Mouse (Mus musculus): ENCODE measurements at regions not wholly inside any gene's neighbourhood (a gene's known extent, or its start where the extent isn't known, plus 50 kb on each side); places are given as distances from the start of the nearest gene placed in this dataset.

GRCm38 (mm10) chr13:47751033-47751432 is 510.0 kb upstream of the Id4 start:
- DNase-seq (ENCODE audit: low spot score) = no peak

- DNase-seq (ENCODE audit: low spot score) = no peak
Observed at GRCm38 (mm10) chr13:47764802-47765597, 496.0 kb upstream of the Id4 start.

- DNase-seq (ENCODE audit: low spot score) = no peak
Observed at GRCm38 (mm10) chr13:47768963-47769527, 492.0 kb upstream of the Id4 start.

- no peak for DNase-seq (ENCODE audit: low spot score)
Observed at GRCm38 (mm10) chr13:47777206-47778099, 483.6 kb upstream of the Id4 start.

- DNase-seq (ENCODE audit: low spot score) = no peak
Observed at GRCm38 (mm10) chr13:47778218-47779009, 482.6 kb upstream of the Id4 start.

GRCm38 (mm10) chr13:47784406-47784805 is 476.6 kb upstream of the Id4 start:
- no peak for DNase-seq (ENCODE audit: low spot score)

- DNase-seq (ENCODE audit: low spot score) = no peak
Observed at GRCm38 (mm10) chr13:47797859-47798258, 463.2 kb upstream of the Id4 start.

- no peak for DNase-seq (ENCODE audit: low spot score)
Observed at GRCm38 (mm10) chr13:47811711-47812415, 449.2 kb upstream of the Id4 start.

GRCm38 (mm10) chr13:47818924-47819564 is 442.0 kb upstream of the Id4 start:
- no peak for DNase-seq (ENCODE audit: low spot score)

- peak; percentile 39 for DNase-seq (ENCODE audit: low spot score)
Observed at GRCm38 (mm10) chr13:47836491-47836890, 424.5 kb upstream of the Id4 start.

GRCm38 (mm10) chr13:47842418-47842817 is 418.6 kb upstream of the Id4 start:
- DNase-seq (ENCODE audit: low spot score) = no peak

- DNase-seq (ENCODE audit: low spot score) = no peak
Observed at GRCm38 (mm10) chr13:47843011-47843410, 418.0 kb upstream of the Id4 start.

GRCm38 (mm10) chr13:47843541-47844267 is 417.3 kb upstream of the Id4 start:
- DNase-seq (ENCODE audit: low spot score) = no peak

GRCm38 (mm10) chr13:47846713-47847112 is 414.3 kb upstream of the Id4 start:
- no peak for DNase-seq (ENCODE audit: low spot score)

- no peak for DNase-seq (ENCODE audit: low spot score)
Observed at GRCm38 (mm10) chr13:47848371-47849188, 412.4 kb upstream of the Id4 start.

- no peak for DNase-seq (ENCODE audit: low spot score)
Observed at GRCm38 (mm10) chr13:47855422-47856108, 405.5 kb upstream of the Id4 start.

GRCm38 (mm10) chr13:47858946-47859345 is 402.1 kb upstream of the Id4 start:
- DNase-seq (ENCODE audit: low spot score) = no peak

- DNase-seq (ENCODE audit: low spot score) = no peak
Observed at GRCm38 (mm10) chr13:47860316-47860715, 400.7 kb upstream of the Id4 start.

- no peak for DNase-seq (ENCODE audit: low spot score)
Observed at GRCm38 (mm10) chr13:47862896-47863295, 398.1 kb upstream of the Id4 start.

Measured in urinary bladder, postnatal 25 days (tissue).